Mouse (Mus musculus): ENCODE data around the gene Tmigd3.
"Not testable (repeated sequence)": the region's sequence is repeated elsewhere in the genome, so short reads cannot be mapped to it uniquely, and the experiment has no call there.

Gene Tmigd3

DNA sequence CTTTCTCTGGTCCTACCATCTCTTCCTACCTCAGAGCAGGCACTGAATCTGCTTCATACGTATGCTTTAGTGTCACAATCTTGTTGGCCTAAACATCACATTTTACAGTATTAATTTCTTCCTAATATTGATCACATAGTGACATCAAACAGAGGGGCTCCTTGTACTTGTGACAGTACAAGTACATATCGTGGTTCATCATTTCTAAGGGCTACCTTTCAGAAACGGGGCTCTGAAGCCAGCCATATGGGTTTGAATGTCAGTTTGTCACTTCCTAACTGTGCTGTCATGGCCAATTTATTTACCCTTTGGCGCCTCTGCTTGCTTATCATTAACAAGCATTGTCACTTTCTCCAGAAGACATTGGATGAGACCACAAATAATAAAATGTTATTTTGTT, 30.8 kb downstream of the Tmigd3 start:
- no peak for DNase-seq (ENCODE audit: low read depth, low spot score)

DNA sequence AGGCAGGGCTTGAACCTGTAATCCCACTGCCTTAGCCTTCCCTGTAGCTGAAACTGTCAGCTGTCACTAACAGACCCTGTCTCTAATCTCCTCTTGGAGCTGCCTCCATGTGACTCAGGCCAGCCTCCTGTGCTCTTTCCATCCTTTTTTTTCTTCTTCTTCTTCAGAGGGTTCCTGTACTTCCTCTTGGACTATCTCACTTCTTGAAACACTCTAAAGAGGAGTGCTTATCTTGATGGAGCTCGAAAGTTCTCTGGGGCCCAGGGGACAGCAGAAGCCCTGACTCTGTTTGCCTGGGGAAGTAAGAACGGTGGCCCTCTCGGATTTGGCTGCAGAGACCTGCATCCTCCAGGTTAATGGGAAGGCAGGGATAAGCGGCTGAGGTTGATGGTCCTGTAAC, 33.5 kb downstream of the Tmigd3 start:
- no peak for DNase-seq (ENCODE audit: low read depth, low spot score)

DNA sequence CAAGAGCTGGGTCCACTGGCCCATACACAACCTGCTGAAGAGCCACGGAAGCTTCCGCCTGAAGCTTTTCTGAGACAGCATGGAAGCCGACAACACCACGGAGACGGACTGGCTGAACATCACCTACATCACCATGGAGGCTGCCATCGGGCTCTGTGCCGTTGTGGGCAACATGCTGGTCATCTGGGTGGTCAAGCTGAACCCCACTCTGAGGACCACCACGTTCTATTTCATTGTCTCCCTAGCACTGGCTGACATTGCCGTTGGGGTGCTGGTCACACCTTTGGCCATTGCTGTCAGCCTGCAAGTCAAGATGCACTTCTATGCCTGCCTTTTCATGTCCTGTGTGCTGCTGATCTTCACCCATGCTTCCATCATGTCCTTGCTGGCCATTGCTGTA, 34.0 kb downstream of the Tmigd3 start:
- no peak for DNase-seq (ENCODE audit: low read depth, low spot score)

DNA sequence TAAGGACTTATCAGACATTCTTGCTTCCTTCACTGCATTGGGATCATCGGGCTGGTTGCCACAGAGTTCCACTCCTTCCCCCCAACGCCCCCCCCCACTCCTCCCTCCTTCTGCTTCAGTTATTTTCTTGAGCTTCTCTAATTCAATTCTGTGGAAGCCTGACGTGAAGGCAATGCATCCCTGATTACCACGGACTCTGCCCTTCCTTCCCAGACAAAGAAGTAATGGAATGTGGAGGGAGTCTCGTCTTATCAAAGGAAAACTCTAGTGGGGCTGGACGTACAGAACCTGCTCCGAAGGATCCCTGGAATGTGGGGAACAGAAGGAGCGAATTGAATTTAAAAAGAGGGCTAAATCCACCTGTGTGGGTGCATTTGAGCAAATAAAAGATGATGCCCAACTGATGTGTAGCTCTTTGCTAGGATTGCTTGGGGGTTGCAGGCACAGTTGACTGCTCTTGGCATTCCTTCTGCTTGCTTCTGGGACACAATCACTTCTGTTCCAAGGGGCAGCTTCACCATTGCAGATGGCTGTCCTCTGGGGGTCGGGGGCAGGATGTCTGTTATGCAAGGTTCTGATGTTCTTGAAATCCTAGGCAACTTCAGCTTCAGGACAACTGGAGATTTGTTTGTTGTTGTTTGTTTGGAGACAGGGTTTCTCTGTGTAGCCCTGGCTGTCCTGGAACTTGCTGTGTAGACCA, 37.4 kb downstream of the Tmigd3 start:
- no peak for DNase-seq (ENCODE audit: low read depth, low spot score)

DNA sequence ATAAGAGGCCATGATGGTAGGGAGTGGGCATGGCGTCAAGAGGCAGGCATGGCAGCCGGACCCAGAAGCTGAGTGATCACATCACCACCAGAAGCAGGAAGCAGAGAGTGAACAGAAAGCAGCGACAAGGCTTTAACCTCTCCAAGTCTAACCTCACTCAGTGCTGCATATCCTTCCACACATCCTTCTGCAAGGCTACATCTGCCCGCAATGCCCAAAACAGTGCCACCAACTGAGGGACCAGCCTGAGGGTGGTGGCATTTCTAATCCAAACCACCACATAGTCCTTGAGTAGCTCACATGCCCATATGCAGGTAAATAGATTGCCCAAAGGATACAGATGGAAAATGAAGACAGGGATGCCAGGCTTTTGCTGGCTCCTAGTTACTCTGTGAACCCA, 38.3 kb downstream of the Tmigd3 start:
- no peak for DNase-seq (ENCODE audit: low read depth, low spot score)

DNA sequence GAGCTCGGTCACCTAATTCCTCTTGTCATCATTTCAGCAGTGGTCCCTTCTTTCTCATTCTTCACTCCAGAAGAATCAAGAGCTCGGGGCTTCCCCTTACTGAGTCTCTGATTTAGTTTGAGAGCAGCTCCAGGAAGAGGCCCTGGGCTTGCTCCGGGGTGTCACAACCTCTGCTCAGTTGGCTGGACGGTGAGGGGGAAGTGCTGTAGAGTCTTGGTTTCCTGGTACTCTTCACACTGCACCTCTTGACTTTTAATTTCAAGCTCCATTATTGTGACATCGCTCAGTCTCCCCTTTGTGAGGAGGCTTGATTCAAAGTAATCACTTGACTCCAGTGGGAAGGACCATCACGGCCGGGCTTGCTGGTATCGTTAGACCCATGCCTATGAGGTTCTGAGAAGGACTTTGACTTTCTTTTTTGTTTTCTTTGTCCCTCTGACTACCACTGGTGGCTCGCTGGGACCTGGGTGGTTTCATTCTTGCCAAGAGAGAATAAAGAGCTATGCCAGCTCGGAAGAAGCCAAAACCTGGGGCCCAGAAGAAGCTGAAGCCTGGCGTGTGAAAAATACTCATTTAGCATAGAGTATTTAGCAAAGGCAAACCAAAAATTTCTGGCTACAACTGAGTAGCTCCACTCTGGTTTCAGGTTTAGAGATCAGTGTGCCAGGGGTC, 40.0 kb downstream of the Tmigd3 start:
- no peak for DNase-seq (ENCODE audit: low read depth, low spot score)

DNA sequence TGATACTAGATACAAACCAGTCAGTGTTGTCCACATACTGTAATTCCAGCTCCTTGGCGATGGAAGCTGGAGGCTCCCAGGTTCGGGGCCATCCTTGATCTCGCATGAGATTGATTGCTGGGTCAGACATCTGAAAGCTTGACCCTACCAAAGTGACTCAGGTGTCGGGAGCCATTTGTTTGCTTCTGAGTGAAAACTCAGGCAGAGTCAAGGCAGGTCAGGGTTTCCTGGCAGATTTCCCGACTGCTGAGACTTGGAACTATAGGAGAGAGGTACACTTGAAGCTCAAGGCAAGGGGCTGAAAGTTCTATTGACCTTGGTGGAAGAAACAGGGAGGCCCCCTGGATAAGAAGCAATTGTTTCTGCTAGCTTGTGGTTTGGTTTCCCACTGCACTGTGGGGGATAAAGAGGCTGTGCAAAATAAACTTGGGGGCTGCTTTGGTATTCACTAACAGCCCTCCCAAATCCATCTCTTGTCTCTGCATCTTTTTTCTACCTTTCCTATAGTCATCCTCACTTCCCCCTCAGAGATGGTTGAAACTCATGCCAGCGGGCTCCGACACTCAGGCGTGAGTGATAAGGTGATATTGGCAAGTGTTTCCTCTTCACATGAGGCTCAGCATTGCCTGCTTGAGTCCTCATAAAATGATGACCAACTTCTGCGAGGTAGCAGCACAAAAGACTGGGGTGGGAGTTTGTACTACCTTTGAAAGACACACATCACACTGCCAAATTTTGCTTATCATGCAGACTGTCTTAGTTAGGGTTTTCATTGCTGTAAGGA, 41.6 kb downstream of the Tmigd3 start:
- DNase-seq (ENCODE audit: low read depth, low spot score): no peak

DNA sequence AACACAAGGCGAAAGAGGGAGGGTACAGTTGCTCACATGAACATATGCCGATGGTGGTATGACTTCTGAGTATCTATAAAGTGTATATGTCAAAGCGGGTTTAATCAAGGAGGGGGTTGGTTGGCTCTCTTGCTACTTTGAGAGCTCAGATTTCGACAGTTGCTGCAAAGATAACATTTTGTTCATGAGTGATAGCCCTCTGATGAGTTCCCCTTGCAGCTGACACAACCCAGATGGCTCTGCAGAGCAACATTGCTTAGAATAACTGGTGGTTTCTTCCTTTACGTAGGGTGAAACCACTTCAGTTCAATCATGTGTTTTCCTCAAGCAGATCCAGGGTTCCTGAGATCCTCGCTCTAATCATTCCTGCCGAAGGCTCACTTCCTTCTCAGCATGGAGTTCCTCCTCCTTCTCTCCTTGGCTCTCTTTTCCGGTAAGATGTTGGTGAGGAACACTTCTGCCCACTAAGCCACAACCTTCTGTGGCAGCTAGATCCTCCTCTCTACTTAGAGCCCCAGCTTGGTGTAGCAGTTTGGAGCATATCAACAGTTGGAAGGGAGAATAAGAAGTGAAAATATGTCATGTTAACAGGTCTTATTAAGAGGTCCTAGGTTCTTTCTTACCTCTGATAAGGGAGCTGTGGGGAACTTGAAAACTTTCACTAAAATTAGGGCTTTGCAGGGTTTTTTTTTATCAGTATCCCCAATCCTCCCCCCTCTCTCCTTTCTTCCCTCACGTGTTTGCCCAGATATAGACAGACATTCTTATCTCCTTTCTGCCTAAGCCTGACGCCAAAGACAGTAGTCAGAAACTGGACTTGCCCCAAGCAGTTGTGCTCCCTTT, 43.4 kb downstream of the Tmigd3 start:
- DNase-seq (ENCODE audit: low read depth, low spot score): no peak

DNA sequence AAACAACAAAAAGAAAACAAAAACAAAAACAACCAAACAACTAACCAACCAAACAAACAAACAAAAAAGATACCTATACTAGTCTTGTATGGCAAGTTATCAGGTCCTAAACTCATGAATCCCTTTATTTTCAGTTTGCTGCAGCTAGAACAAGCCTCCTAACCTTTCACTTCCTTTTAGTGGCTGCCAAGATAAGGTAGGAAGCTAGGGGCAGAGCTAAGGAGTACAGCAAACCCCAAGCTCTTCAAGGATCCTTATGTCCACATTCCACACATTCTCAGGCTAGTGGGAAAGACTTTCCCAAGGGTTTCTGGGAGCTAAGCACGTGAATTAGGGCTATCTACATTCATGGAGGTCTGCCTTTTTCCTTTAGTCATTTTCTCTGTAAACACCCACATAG, 44.6 kb downstream of the Tmigd3 start:
- DNase-seq (ENCODE audit: low read depth, low spot score): no peak

DNA sequence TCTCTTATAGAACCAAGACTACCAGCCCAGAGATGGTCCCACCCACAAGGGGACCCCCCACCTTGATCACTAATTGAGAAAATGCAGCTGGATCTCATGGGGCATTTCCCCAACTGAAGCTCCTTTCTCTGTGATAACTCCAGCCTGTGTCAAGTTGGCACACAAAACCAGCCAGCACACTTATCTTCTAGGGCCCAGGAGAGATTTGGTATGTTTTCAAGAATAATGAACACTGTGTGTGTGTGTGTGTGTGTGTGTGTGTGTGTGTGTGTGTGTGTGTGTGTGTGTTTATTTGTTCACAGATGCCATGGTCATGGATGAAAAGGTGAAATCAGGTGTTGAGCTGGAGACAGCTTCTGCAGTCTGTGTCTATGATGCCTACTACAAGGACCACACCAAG, 45.8 kb downstream of the Tmigd3 start:
- DNase-seq (ENCODE audit: low read depth, low spot score): not testable (repeated sequence)

DNA sequence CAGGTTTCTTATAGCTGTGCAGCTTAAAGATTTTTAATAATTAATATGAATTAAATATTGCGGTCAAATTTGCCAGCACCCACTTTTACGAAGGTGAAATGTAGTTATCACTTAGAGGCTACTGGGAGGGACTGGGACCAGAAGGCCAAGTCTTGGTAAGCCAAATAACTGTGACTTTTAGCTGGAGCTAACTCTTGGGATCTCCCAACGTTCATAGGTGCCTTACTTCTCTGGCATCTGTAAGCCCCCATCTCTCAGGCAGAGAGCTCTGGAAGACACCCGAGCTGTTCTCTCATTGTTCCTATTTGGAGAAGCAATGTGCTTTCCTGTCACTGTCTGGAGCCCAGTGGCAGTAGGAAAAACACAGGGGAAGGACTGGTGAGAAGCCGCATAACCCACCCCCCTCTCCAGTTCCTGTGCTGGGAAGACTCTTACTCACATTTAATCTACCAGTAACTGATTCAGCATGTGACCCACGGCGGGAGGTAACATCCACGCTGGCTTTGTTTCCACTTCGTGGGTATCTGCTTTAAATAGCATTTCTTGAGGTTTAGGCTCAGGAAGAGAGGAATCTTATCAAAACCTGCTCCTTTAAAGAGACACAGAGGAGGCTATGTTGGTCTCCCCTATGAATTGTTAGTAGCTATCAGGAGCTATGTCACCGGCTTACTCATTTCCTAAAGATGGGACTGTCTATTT, 47.1 kb downstream of the Tmigd3 start:
- no peak for DNase-seq (ENCODE audit: low read depth, low spot score)

DNA sequence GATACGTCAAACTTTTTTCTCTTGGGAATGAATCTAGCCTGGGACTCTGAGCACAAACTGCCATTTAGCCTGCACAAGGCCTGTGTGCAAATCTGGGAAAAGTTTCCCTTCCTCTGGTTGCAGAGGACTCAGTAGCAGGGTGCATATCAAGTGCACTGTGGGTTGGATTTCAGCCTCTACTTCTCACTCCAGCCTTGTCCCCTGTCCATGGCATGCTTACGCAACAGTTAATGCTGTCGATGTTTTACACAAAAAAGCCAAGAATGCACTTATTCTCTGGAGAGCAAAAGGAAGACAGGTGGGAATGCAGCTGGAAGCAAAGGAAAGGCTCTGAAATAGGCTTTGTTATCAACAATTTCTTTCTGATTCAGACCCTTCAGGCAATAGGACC, 47.6 kb downstream of the Tmigd3 start:
- DNase-seq (ENCODE audit: low read depth, low spot score): no peak

DNA sequence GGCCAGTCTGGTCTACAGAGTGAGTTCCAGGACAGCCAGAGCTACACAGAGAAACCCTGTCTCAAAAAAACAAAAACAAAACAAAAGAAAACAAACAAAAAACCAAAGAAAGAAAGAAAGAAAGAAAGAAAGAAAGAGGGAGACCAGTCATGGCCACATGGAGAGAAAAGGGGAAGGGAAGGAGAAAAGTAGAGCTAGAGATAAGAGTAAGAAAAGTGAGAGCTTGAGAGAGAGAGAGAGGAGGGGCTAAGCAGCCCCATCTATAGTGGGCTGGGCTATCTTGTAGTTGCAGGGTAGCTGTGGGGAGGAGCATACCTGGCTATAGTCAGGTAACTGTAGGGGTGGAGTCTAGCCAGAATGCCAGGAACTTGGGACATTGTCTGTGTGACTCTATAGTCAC, 50.0 kb downstream of the Tmigd3 start:
- not testable (repeated sequence) for DNase-seq (ENCODE audit: low read depth, low spot score)

DNA sequence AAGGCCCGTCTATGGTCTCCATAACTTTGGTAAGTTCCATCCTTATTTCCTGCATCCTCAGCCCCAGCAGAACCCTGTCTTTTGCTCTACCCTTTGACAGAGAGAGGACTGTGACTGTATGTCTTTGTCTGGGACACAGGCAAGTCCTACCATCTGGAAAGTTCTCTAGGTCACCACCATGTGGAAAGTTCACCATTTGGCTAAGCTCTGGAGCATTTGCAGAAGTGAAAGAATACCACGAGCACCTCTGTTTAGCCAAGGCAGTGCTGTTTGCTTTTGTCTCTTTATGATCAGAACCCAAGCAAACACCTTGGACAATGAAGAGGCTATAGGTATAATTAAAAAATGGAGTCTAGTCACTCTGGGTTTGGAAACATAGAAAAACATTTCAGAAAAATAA, 51.3 kb downstream of the Tmigd3 start:
- DNase-seq (ENCODE audit: low read depth, low spot score): peak; percentile 56

DNA sequence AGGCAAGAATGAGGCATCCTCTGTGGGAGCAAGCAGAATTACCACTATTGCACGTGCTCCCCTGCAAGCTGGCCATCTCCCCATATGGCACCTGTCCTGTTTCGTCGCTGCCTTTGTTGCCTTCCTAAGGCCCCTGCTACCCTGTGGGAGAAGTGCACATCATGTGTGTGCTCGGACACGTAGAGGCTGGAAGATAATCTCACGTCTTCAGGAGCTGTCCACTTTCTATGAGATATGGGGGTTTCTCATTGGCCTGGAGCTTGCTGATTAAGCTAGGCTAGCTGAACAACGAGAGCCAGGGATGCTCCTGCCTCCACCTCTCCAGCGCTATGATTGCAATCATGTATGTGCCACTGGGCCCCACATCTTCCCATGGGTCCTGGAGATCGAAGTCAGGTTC, 53.9 kb downstream of the Tmigd3 start:
- DNase-seq (ENCODE audit: low read depth, low spot score): no peak

DNA sequence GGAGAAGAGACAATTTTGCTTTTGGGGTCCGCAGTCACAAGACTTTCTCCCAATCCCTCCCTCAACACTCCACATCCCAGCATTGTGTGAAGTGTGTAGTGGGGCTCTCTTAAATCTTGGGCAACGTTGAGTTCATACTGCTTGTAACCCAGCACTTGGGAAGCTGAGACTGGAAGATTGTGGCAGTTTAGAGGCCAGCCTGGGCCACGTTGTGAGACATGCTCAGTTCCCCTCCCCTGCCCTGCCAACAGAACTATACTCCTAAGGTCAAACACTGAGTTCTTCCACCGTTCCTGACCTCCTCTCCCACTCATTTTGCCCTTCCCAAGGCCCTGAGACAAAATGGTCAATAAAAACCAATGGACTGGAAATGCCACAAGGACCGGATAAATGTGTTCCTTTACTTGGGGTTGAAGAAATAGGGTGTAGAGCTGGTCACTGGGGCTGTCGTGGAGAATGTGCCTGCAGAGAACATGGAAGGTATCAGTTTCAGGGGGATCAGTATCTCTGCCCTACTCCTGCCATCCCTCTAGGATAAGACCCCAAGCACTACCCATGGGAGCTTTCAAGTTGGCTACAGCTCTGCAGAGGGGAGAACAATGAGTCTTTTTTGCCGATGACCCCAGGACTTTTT, 57.0 kb downstream of the Tmigd3 start:
- no peak for DNase-seq (ENCODE audit: low read depth, low spot score)

DNA sequence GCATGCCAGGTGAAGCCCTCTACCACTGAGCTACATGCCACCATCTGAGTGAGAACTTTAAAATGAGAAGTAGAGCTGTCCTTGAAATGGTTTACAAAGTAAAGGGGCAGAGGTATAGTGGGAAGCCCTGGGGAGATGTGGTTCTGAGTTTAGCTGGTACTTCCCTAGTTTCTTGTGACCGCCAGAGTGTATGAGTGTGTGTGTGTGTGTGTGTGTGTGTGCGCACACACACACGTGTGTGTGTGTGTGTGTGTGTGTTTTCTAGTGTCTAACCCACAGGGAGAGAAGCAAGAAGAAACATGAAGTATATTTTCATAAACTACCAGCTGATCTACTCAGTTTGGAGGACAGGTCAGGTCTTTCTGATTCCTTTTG, 57.5 kb downstream of the Tmigd3 start:
- DNase-seq (ENCODE audit: low read depth, low spot score): no peak

DNA sequence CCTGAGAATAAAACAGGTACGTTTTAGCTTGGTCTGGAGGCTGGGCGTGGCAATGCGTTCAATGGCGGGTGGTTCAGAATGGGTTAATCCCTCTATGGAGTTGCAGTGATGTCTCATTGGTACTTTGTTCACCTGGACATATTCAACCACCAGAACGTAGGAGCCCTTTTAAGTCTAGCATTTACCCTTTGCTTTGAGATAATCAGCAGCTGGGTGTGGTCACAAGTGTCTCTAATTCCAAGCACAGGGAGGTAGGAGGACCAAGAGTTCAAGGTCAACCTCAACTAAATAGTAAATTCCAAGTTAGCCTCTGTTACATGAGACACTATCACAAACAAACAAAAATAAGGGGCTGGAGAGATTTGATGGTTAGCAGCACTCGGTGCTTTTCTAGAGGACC, 58.1 kb downstream of the Tmigd3 start:
- DNase-seq (ENCODE audit: low read depth, low spot score): no peak

DNA sequence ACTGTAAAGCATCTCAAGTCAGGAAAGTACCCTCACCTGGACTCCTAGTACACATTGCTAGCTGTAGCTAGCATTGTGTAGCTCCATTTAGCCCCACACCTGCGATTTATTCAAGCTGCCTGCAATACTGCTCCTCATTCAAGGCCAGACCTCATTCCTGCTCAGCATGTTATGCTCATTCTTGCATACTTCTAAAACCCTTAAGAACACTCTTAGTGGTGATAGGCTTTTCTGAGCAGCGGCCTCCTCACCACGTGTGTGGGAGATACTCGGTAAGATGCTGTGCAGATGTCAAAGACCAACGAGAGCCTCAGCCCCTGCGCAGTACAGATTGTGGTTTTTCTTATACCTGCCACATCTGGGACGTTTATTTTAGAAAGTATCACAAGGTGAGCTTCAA, 59.1 kb downstream of the Tmigd3 start:
- DNase-seq (ENCODE audit: low read depth, low spot score): peak; percentile 86

DNA sequence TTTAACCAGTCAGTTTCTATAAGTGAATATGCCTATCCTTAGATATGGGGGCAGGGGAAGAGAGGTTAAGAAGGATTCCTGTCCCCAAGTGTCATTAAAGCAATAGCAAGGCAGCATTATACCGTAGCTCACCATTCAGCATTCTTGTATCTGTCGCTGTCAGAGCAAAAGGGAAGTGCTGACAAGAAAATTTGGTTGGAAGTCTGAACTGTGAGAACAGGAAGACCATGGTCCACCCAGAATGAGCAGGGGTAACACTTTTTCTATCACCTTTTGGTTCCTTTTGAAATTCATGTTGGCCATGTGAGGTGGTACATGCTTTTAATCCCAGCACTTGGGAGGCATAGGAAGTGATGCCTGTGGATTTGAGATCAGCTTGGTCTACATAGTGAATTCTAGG, 60.4 kb downstream of the Tmigd3 start:
- DNase-seq (ENCODE audit: low read depth, low spot score): no peak

All from A20 (cell line).